Mouse (Mus musculus) brown adipose tissue, adult 24 weeks (tissue): Measurements from ENCODE around the gene Gm11634. TPM values are rescaled to one million over a fixed set of nuclear protein-coding genes. Genes with fewer than 3 reads are reported as not detected.
"Not testable (repeated sequence)": the region's sequence is repeated elsewhere in the genome, so short reads cannot be mapped to it uniquely, and the experiment has no call there.

Experiments used
- H3K27ac ChIP-seq: fragments of 200-500 bp; replicated peaks from 2 replicates; pipeline ENCODE4 v1.5.1; 2012; ENCODE audit warnings: low read depth, mild to moderate bottlenecking, low read length
- H3K4me1 ChIP-seq: fragments of 200-500 bp; 2 replicates; pipeline ENCODE4 v1.6.1; 2012; ENCODE audit warnings: low read length, mixed read lengths; ENCODE audit not compliant: control insufficient read depth, insufficient read depth, insufficient read length
- H3K4me3 ChIP-seq: fragments of 200-500 bp; 2 replicates; pipeline ENCODE4 v1.5.1; 2012; ENCODE audit warnings: low read depth, mild to moderate bottlenecking, low read length, moderate library complexity; ENCODE audit not compliant: insufficient read depth
- polyA plus RNA-seq: library from polyadenylated mRNA; stranded (reverse); fragments of >200 nt; gene quantifications from 2 replicates; pipeline ENCODE4 v1.2.4, GENCODE M21; 2012; ENCODE audit not compliant: missing spikeins, insufficient read depth, insufficient read length

Gene Gm11634
- not detected in 2 replicates for polyA plus RNA-seq

GRCm38 (mm10) chr11:101599156-101599555, at the start of gene Gm11634:
Gene Gm11634, minus strand, starts transcription at chr11:101599256.
- Histone ChIP-seq H3K27ac (no peak within 1 kb of the TSS), H3K4me1 (no peaks in the 10 kb centered on the region), H3K4me3 (no peak within 1 kb of the TSS)

- H3K4me1 ChIP-seq, H3K27ac ChIP-seq, H3K4me3 ChIP-seq: not testable (repeated sequence)
These were observed 48.0 kb upstream of the Gm11634 start for GRCm38 (mm10) chr11:101647093-101647492.

GRCm38 (mm10) chr11:101646283-101646794, 47.3 kb upstream of the Gm11634 start:
- not testable (repeated sequence) for H3K4me1 ChIP-seq
- H3K4me3 ChIP-seq: peak overlapping the region; percentile 54
- peak overlapping the region; percentile 61 for H3K27ac ChIP-seq

- H3K4me1 ChIP-seq: not testable (repeated sequence)
- Histone ChIP-seq H3K27ac (peak overlapping the region; percentile 93), H3K4me3 (peak overlapping the region; percentile 54)
These were observed 46.6 kb upstream of the Gm11634 start for GRCm38 (mm10) chr11:101645411-101646282.

- H3K4me1 ChIP-seq, H3K27ac ChIP-seq, H3K4me3 ChIP-seq: not testable (repeated sequence)
These were observed 46.0 kb upstream of the Gm11634 start for GRCm38 (mm10) chr11:101645043-101645410.

GRCm38 (mm10) chr11:101644591-101644990, 45.5 kb upstream of the Gm11634 start:
- no peaks in the 10 kb centered on the region; the same call in none of the 2 replicates for H3K4me1 ChIP-seq

GRCm38 (mm10) chr11:101642931-101643330, 43.9 kb upstream of the Gm11634 start:
- Histone ChIP-seq H3K4me3 (no peak overlapping the region), H3K4me1 (no peaks in the 10 kb centered on the region; the same call in none of the 2 replicates), H3K27ac (no peak overlapping the region)

More at GRCm38 (mm10) chr11:101644591-101644990, 45.5 kb upstream of the Gm11634 start:
- no peak overlapping the region for H3K4me3 ChIP-seq
- no peak overlapping the region for H3K27ac ChIP-seq

- peak overlapping the region; percentile 70; the same call in 1 of the 2 replicates for H3K4me3 ChIP-seq
- peak overlapping the region; percentile 95 for H3K27ac ChIP-seq
- H3K4me1 ChIP-seq: not testable (repeated sequence)
These were observed 42.9 kb upstream of the Gm11634 start for GRCm38 (mm10) chr11:101641710-101642642.

GRCm38 (mm10) chr11:101640857-101641709, 42.0 kb upstream of the Gm11634 start:
- Histone ChIP-seq H3K27ac (peak overlapping the region; percentile 95), H3K4me3 (peak overlapping the region; percentile 70)
- not testable (repeated sequence) for H3K4me1 ChIP-seq

GRCm38 (mm10) chr11:101639761-101640160, 40.7 kb upstream of the Gm11634 start:
- Histone ChIP-seq H3K4me1 (no peaks in the 10 kb centered on the region; the same call in none of the 2 replicates), H3K4me3 (no peak overlapping the region), H3K27ac (no peak overlapping the region)

GRCm38 (mm10) chr11:101635660-101636059, 36.6 kb upstream of the Gm11634 start:
- H3K4me1 ChIP-seq: no peaks in the 10 kb centered on the region
- no peak overlapping the region for H3K4me3 ChIP-seq
- H3K27ac ChIP-seq: no peak overlapping the region

- H3K27ac ChIP-seq, H3K4me3 ChIP-seq, H3K4me1 ChIP-seq: not testable (repeated sequence)
These were observed 29.8 kb upstream of the Gm11634 start for GRCm38 (mm10) chr11:101628733-101629417.

GRCm38 (mm10) chr11:101627857-101628559, 29.0 kb upstream of the Gm11634 start:
- Histone ChIP-seq H3K4me3 (peak overlapping the region; percentile 74), H3K4me1 (no peaks in the 10 kb centered on the region), H3K27ac (peak overlapping the region; percentile 41)
